Mouse (Mus musculus) kidney, embryonic 16.5 days (tissue): ENCODE results near the gene Grb14. TPM values are rescaled to one million over a fixed set of nuclear protein-coding genes. Genes with fewer than 3 reads are reported as not detected.

Experiments used
- ATAC-seq: fragments of 200-750 bp; cut with Nextera tagmentation; 2 replicates; pipeline ENCODE4 v1.8.0; 2017; ENCODE audit warnings: moderate TSS enrichment; ENCODE audit not compliant: low FRiP score, low TSS enrichment
- H3K27ac ChIP-seq: fragments of 300-500 bp; sonication (generic); 2 replicates; pipeline ENCODE4 v1.5.1; 2014; ENCODE audit warnings: low read length
- H3K27me3 ChIP-seq: fragments of 300-500 bp; sonication (generic); 2 replicates; pipeline ENCODE4 v1.6.1; 2014; ENCODE audit warnings: low read length, control low read depth, mixed read lengths; ENCODE audit not compliant: insufficient read depth
- H3K36me3 ChIP-seq: fragments of 300-500 bp; sonication (generic); 2 replicates; pipeline ENCODE4 v1.6.1; 2014; ENCODE audit warnings: low read length, control low read depth, mixed read lengths; ENCODE audit not compliant: insufficient read depth
- H3K4me1 ChIP-seq: fragments of 300-500 bp; sonication (generic); 2 replicates; pipeline ENCODE4 v1.6.1; 2014; ENCODE audit warnings: low read length, control low read depth, mixed read lengths; ENCODE audit not compliant: insufficient read depth
- H3K4me2 ChIP-seq: fragments of 300-500 bp; sonication (generic); replicated peaks from 2 replicates; pipeline ENCODE4 v1.6.1; 2014; ENCODE audit warnings: low read depth, low read length
- H3K4me3 ChIP-seq: fragments of 300-500 bp; sonication (generic); 2 replicates; pipeline ENCODE4 v1.5.1; 2014; ENCODE audit warnings: mild to moderate bottlenecking, low read length
- H3K9ac ChIP-seq: fragments of 300-500 bp; sonication (generic); replicated peaks from 2 replicates; pipeline ENCODE4 v1.6.1; 2014; ENCODE audit warnings: low read length
- H3K9me3 ChIP-seq: fragments of 300-500 bp; sonication (generic); 2 replicates; pipeline ENCODE4 v1.6.1; 2016; ENCODE audit warnings: low read length, control low read depth
- WGBS: fragments of 180-500 bp; shearing (Covaris S2); extraction: QIAGEN DNeasy Blood & Tissue Kit; methylation state at CpG from one replicate; pipeline ENCODE4 v1.1.7; 2014; 5-methylcytosine and 5-hydroxymethylcytosine counted together
- polyA plus RNA-seq: library from polyadenylated mRNA; unstranded; fragments of >200 nt; fragmentation: Nextera tagmentation; extraction: Ambion mirVana; gene quantifications from 2 replicates; pipeline ENCODE4 v1.2.1, GENCODE M21; 2015

The Grb14 gene
- polyA plus RNA-seq, 1 experiment from 2014 or later: 34.4 TPM

DNA sequence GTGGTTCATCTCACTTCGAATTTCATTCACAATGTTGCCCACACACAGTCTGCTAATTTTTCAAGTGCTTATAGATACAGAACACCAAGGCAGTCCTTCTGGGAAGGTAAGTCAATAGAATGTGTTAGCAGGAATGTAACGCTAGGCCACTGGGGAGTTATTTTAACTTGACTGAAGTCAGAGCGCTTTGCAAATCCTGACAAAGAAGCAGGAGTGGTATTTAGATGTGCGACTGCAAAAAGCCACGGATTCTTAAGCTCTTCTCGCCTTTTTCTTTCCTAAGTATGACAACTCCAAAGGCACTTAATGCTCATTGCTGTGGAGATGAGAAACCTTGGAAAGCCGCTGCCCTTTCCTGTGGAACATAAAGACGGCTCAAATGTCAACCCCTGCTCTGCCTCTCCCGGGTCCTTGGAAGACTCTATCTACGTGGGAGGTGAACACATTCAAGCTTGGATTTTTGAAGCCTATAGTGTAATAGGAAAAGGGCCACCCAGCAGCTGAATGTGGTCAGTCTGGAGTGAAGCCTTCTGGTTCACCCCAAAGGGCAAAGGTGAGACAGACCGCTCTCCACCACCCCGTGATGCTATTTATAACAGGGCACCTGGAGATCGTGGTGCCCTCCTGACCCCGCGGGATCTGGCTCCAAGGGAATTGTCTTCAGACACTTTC, 3.0 kb downstream of the Grb14 start:
- peak; percentile 53 for ATAC-seq
- Histone ChIP-seq H3K27ac (peak overlapping the region; percentile 77), H3K4me2 (peak overlapping the region; percentile 99), H3K4me1 (peaks cover 11% of the 10 kb centered on the region), H3K4me3 (peak overlapping the region; percentile 85), H3K36me3 (no peaks in the 10 kb centered on the region), H3K27me3 (no peaks in the 10 kb centered on the region), H3K9ac (peak overlapping the region; percentile 85), H3K9me3 (no peaks in the 10 kb centered on the region)
- 6% methylated on average over 15 of the region's 15 CpGs for WGBS

DNA sequence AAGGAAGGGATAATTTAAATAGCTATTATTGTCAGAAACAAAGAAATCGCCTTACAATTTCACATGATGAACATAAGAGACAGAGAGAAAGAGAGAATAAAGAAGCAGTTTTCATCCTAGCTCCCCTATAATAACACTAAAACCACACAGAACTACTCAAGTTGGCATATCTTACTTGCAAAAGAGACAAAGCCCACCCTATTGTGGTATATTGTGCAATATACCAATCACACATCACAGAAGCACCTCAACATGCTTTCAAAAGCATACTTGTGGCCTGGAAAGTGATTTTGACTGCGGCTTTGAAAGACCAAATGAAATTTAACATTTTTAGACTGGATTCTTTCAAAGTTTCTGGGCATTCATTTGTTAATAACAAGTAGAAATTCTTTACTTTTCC, 7.4 kb downstream of the Grb14 start:
- Histone ChIP-seq H3K27ac (no peak overlapping the region), H3K9me3 (no peaks in the 10 kb centered on the region)

DNA sequence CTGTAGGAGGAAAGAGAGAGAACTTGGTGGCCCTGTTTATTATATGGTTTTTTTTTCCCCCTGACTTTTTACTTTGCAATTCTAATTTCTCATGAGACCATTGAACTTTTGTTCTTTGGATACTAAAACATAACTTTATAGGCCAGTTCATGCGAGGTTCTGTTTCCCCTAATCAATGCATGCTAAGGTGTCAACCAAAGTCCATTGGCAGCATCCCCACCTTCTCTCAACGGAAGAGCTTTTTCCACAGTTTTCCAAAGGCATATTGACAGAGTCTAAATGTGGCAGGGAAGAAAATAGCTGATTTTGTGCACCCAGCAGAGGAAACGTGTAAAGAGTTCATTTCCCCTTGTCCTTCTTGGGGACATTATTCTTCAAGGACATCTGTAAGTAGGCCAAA, 10.2 kb downstream of the Grb14 start:
- no peak overlapping the region for H3K4me3 ChIP-seq
- no peaks in the 10 kb centered on the region for H3K36me3 ChIP-seq
- H3K4me1 ChIP-seq: no peaks in the 10 kb centered on the region; the same call in 1 of the 2 replicates
- ATAC-seq: no peak
- no peaks in the 10 kb centered on the region for H3K9me3 ChIP-seq
- no peak overlapping the region for H3K27ac ChIP-seq
- H3K9ac ChIP-seq: no peak overlapping the region
- no peaks in the 10 kb centered on the region for H3K27me3 ChIP-seq
- H3K4me2 ChIP-seq: no peak overlapping the region
- WGBS: 84% methylated on average over 3 of the region's 3 CpGs

More for the DNA sequence above, 7.4 kb downstream of the Grb14 start:
- WGBS: 93% methylated on average over 2 of the region's 2 CpGs
- Histone ChIP-seq H3K36me3 (no peaks in the 10 kb centered on the region), H3K4me2 (no peak overlapping the region), H3K4me1 (peaks cover 11% of the 10 kb centered on the region), H3K9ac (no peak overlapping the region), H3K27me3 (no peaks in the 10 kb centered on the region), H3K4me3 (no peak overlapping the region)
- no peak for ATAC-seq

DNA sequence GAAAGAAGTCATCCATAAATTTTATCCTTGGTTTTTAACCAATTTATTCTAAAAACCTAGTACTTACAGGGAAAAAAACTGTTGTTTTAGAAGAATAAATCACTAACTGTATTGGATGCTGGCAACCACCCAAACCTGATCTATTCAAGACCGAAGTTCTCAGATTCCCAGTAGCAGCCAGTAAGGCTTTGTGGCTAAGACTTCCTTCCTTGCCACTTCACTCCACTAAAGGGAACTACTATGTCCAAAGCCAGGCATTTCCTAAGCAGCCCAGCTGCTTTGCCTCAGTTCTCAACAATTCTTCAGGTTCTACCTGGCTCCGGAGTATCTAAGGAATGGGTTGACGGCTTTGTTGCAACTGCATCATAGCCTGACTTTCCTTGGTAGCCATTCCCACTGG, 14.7 kb downstream of the Grb14 start:
- Histone ChIP-seq H3K27me3 (no peaks in the 10 kb centered on the region), H3K36me3 (no peaks in the 10 kb centered on the region), H3K9me3 (no peaks in the 10 kb centered on the region), H3K4me2 (no peak overlapping the region), H3K4me1 (no peaks in the 10 kb centered on the region; the same call in 1 of the 2 replicates), H3K9ac (no peak overlapping the region), H3K4me3 (no peak overlapping the region), H3K27ac (0 out of 2 replicates have a peak overlapping the region, but pooled peaks have one; percentile 21)
- no peak for ATAC-seq
- WGBS: 71% methylated on average over 3 of the region's 3 CpGs

DNA sequence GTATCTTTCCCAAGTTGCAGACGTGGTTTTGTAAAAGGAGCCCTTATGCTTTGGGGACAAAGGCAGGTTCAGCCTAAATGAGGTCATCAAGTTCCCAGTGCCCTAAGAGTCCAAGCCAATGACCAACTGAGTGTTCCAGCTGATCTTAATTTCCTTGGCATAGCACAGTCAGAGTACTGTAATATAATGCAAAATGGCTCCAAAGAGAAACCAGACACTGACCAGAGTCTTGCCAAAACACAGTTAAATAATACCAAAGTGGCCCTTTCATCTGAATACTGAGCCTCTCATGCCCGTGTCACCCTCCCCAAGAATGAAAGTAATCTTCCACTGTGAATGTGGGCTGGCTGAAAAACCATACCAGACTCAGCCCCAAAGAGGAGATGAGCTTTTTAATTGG, 17.4 kb downstream of the Grb14 start:
- Histone ChIP-seq H3K4me3 (no peak overlapping the region), H3K9ac (no peak overlapping the region), H3K4me2 (no peak overlapping the region), H3K4me1 (no peaks in the 10 kb centered on the region; the same call in 1 of the 2 replicates), H3K27me3 (no peaks in the 10 kb centered on the region), H3K9me3 (no peaks in the 10 kb centered on the region), H3K27ac (no peak overlapping the region), H3K36me3 (no peaks in the 10 kb centered on the region)
- 67% methylated on average over 2 of the region's 2 CpGs for WGBS
- no peak for ATAC-seq

DNA sequence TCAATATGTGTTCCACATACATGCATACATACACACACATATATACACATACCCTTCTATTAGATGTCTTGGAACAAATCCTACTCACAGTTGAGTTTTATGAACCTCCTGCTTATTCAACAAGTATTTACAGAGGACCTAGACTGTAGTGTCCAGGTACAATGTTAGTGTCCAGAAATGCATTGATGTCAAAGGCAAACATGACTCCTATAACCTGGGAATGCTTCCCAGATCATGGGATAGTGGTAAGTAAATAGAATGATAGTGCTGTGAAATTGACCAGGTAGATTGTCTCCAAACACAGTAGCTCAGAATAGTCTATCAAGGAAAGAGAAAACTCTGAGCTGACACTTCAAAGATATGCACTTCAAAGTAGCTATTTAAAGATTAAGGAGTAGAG, 19.7 kb downstream of the Grb14 start:
- ATAC-seq: no peak
- H3K4me1 ChIP-seq: no peaks in the 10 kb centered on the region
- no peak overlapping the region for H3K27ac ChIP-seq
- no peak overlapping the region for H3K9ac ChIP-seq
- H3K27me3 ChIP-seq: no peaks in the 10 kb centered on the region
- no peaks in the 10 kb centered on the region for H3K9me3 ChIP-seq
- H3K4me3 ChIP-seq: no peak overlapping the region
- H3K36me3 ChIP-seq: no peaks in the 10 kb centered on the region
- H3K4me2 ChIP-seq: no peak overlapping the region

DNA sequence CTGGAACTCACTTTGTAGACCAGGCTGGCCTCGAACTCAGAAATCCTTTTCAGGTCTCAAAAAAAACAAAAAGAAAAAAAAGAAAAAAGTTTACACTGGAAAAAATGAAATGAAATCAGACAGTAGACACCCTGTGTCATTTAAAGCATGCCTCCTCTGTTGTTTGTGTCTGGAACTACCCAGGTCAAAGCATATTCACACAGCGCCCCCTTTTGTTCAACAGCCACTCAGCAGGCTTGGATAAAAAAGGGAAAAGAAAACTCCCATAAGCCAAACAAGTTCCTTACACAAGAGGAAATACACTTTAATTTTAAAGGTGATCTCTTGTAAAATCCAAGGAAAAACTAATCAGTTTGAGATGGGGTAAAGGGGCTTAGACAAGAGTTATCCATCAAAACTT, 21.4 kb downstream of the Grb14 start:
- Histone ChIP-seq H3K9ac (no peak overlapping the region), H3K4me2 (no peak overlapping the region), H3K27ac (no peak overlapping the region), H3K4me3 (no peak overlapping the region), H3K9me3 (no peaks in the 10 kb centered on the region), H3K36me3 (no peaks in the 10 kb centered on the region), H3K27me3 (no peaks in the 10 kb centered on the region), H3K4me1 (no peaks in the 10 kb centered on the region)
- 65% methylated on average over 2 of the region's 2 CpGs for WGBS
- 0 out of 2 replicates have a peak, but pooled peaks have one; percentile 69 for ATAC-seq

DNA sequence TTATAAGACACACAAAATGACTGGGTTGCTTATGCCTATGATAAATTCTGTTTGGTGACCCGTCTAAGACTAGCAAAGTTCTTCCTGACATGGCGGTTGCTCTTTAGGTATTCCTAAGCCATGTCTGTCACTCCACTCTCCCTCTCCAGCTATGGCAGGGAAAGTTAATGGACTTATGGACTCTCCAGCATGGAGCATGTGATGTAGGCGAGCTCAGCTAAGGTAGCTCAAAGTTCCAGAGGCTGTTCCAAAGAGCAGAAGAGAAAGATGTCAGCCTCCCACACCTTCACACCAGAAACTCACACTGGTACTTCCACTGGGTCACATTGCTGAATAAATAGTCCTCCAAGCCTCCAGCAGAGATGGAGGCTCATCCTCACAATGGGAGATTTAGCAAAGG, 22.2 kb downstream of the Grb14 start:
- no peak for ATAC-seq
- Histone ChIP-seq H3K27ac (no peak overlapping the region), H3K36me3 (no peaks in the 10 kb centered on the region), H3K4me1 (no peaks in the 10 kb centered on the region), H3K9me3 (no peaks in the 10 kb centered on the region), H3K4me3 (no peak overlapping the region), H3K4me2 (no peak overlapping the region), H3K27me3 (no peaks in the 10 kb centered on the region), H3K9ac (no peak overlapping the region)
- 84% methylated on average over 3 of the region's 3 CpGs for WGBS

DNA sequence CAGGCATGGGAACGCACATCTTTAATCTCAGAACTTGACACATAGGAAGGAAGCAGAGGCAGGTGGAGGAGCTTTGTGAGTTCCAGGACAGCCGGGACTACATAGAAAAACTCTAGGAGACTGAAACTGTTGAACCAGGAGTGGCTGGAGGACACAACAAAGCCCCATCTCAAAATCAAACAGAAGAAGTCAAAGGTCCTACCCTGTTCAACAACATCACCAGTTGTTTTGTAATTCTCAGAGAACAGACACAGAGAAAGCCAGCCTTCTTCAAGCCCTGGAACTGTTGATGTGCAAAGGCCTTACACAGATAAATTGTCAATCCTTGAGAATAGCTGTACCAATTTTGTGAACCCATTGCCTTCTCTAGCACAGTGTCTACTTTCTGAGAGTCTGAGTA, 29.7 kb downstream of the Grb14 start:
- ATAC-seq: no peak
- H3K4me2 ChIP-seq: no peak overlapping the region
- 83% methylated on average over 2 of the region's 2 CpGs for WGBS
- H3K4me1 ChIP-seq: no peaks in the 10 kb centered on the region
- no peaks in the 10 kb centered on the region for H3K36me3 ChIP-seq
- H3K27ac ChIP-seq: no peak overlapping the region
- H3K27me3 ChIP-seq: no peaks in the 10 kb centered on the region
- no peaks in the 10 kb centered on the region for H3K9me3 ChIP-seq
- no peak overlapping the region for H3K4me3 ChIP-seq
- H3K9ac ChIP-seq: no peak overlapping the region

DNA sequence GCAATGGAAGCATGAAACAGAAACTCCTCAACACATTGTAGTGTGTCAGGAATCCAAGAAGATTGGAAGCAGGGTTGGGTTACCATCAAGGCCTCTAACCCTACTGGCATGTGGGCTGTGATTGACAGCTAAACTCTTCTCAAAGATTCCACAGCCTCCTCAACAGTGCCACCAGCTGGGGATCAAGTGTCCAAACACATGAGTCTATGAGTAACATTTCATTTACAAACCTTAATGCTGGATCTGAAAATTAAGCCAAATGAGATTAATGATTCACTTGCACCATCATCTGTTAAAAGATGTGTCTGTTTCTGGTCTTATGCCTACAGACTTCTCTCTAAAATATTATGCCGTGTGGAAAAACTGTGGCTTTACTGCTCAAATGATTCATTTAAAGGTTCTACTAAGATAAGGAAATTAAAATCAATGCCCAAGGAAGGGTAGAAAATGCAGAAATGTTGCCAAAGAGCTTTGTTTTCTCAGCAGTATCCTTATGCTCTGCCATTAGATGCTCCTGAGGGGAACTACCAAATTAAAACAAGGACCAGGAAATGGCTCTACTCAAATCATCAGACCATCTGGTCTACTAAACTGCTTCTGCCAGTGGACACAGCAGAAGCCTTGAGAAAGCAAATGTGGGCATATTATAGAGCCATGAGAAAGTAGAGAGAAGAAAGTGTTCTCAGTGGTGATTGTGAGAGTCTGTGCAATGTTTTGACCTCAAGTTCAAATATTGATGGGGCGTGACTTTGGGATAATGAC, 35.2 kb downstream of the Grb14 start:
- ATAC-seq: no peak
- H3K4me2 ChIP-seq: no peak overlapping the region
- no peak overlapping the region for H3K4me3 ChIP-seq
- no peaks in the 10 kb centered on the region for H3K4me1 ChIP-seq
- H3K9ac ChIP-seq: no peak overlapping the region
- no peaks in the 10 kb centered on the region for H3K9me3 ChIP-seq
- WGBS: 93% methylated on average over 2 of the region's 2 CpGs
- H3K27me3 ChIP-seq: no peaks in the 10 kb centered on the region
- H3K36me3 ChIP-seq: no peaks in the 10 kb centered on the region
- no peak overlapping the region for H3K27ac ChIP-seq
